In genomic region chr3:96953489-96954233, GRCm38 (mm10) we compare ENCODE assay signal across 11 mouse cellular contexts. TPM values are rescaled to one million over a fixed set of nuclear protein-coding genes. Genes with fewer than 3 reads are reported as not detected.
DNase-seq lines count a peak whose midpoint lies in the region; ATAC-seq lines count a peak whose summit lies in the region.
"Had no signal": no experiment of that assay in that cellular context is flagged by ENCODE, and none has a peak within 500 bp of the region (broad histone marks: within the 10 kb centered on the region; RNA-seq: fewer than 3 reads in every experiment).

No protein-coding gene starts in this region.

- WGBS in hindbrain, embryonic 11.5 days, result 58% methylated on average over 14 of the region's 14 CpGs
- 58% methylated on average over 14 of the region's 14 CpGs for WGBS in hindbrain, embryonic 12.5 days
- WGBS in heart, embryonic 10.5 days, result 36% methylated on average over 14 of the region's 14 CpGs

- no peaks in the 10 kb centered on the region for H3K9me3 ChIP-seq in hindbrain, embryonic 11.5 days (ENCODE audit: control insufficient read depth, low read length)
- no peaks in the 10 kb centered on the region for H3K9me3 ChIP-seq in hindbrain, embryonic 12.5 days (replicated peaks)
- no peaks in the 10 kb centered on the region for H3K9me3 ChIP-seq in heart, embryonic 10.5 days

- no peak overlapping the region for H3K9ac ChIP-seq in hindbrain, embryonic 11.5 days (ENCODE audit: low read depth, low read length)
- H3K9ac ChIP-seq in hindbrain, embryonic 12.5 days, result no peak overlapping the region

- no peaks in the 10 kb centered on the region for H3K36me3 ChIP-seq in hindbrain, embryonic 11.5 days (ENCODE audit: control insufficient read depth, insufficient read depth, low read length)
- H3K36me3 ChIP-seq in hindbrain, embryonic 12.5 days, result no peaks in the 10 kb centered on the region
- no peaks in the 10 kb centered on the region for H3K36me3 ChIP-seq in heart, embryonic 10.5 days

- H3K27ac ChIP-seq in hindbrain, embryonic 11.5 days (ENCODE audit: low read depth, low read length), result no peak overlapping the region
- no peak overlapping the region for H3K27ac ChIP-seq in hindbrain, embryonic 12.5 days
- H3K27ac ChIP-seq in heart, embryonic 10.5 days, result peak overlapping the region; percentile 77

- H3K4me1 ChIP-seq in hindbrain, embryonic 11.5 days (replicated peaks; ENCODE audit: control insufficient read depth, insufficient read depth, low read length), result no peaks in the 10 kb centered on the region
- H3K4me1 ChIP-seq in hindbrain, embryonic 12.5 days, result peaks cover 5% of the 10 kb centered on the region; the same call in 1 of the 2 replicates
- H3K4me1 ChIP-seq in heart, embryonic 10.5 days, result peaks cover 16% of the 10 kb centered on the region

- H3K4me2 ChIP-seq in hindbrain, embryonic 11.5 days (replicated peaks; ENCODE audit: low read depth, low read length), result no peak overlapping the region
- H3K4me2 ChIP-seq in hindbrain, embryonic 12.5 days (replicated peaks), result no peak overlapping the region

- H3K27me3 ChIP-seq in hindbrain, embryonic 11.5 days (ENCODE audit: control insufficient read depth, insufficient read depth, low read length), result no peaks in the 10 kb centered on the region
- no peaks in the 10 kb centered on the region for H3K27me3 ChIP-seq in hindbrain, embryonic 12.5 days
- H3K27me3 ChIP-seq in heart, embryonic 10.5 days (ENCODE audit: insufficient read depth, poor library complexity, severe bottlenecking), result no peaks in the 10 kb centered on the region

- peak; percentile 6 for DNase-seq in hindbrain, embryonic 11.5 days (ENCODE audit: low spot score)
- peak; percentile 81 for DNase-seq in heart, embryonic 10.5 days (ENCODE audit: low spot score)
- DNase-seq in kidney, postnatal 10 days, result peak; percentile 27
- DNase-seq in lung, postnatal 4 days, result peak; percentile 54 to 82
- DNase-seq in B cell, adult 2 months, result no peak
- DNase-seq in thymus, adult 18-20 months, result no peak
- DNase-seq: right cerebral cortex, postnatal 14 days had no signal

- no peak overlapping the region for H3K4me3 ChIP-seq in hindbrain, embryonic 11.5 days (ENCODE audit: low read depth, low read length)
- H3K4me3 ChIP-seq in hindbrain, embryonic 12.5 days, result no peak overlapping the region
- no peak overlapping the region for H3K4me3 ChIP-seq in heart, embryonic 10.5 days

- ATAC-seq in hindbrain, embryonic 11.5 days (ENCODE audit: low FRiP score), result no peak
- no peak for ATAC-seq in hindbrain, embryonic 12.5 days (ENCODE audit: low FRiP score)
- ATAC-seq in erythroblast, adult 5-6 weeks (replicated peaks; ENCODE audit: low FRiP score, poor library complexity, severe bottlenecking), result no peak

RNA-seq across cellular contexts. Expression of gene Gja8, which starts 27.8 kb away (rescaled TPM):
- polyA plus RNA-seq in hindbrain, embryonic 11.5 days (2014; fragmentation: Nextera tagmentation; extraction: Ambion mirVana), result not detected in 2 replicates
- 0.03 and 0.05 TPM in 2 replicates for polyA plus RNA-seq in hindbrain, embryonic 12.5 days (2016; fragmentation: Nextera tagmentation; extraction: Ambion mirVana)
- polyA plus RNA-seq in heart, embryonic 10.5 days (2016; fragmentation: Nextera tagmentation; extraction: Ambion mirVana), result not detected in 2 replicates
- total RNA-seq in erythroblast, adult 5-6 weeks (2015; ENCODE audit: low replicate concordance), result not detected in 2 replicates
- total RNA-seq in erythroblast, adult 5-6 weeks (2017; ENCODE audit: low replicate concordance), result not detected in 2 replicates
- total RNA-seq: granulocyte monocyte progenitor cell, adult 5-6 weeks; left cerebral cortex, postnatal 36 days had no signal

RNA-seq across cellular contexts. Expression of gene Gpr89, which starts 48.5 kb away (rescaled TPM):
- polyA plus RNA-seq in hindbrain, embryonic 11.5 days (2014; fragmentation: Nextera tagmentation; extraction: Ambion mirVana), result 42.6 and 45.9 TPM in 2 replicates
- polyA plus RNA-seq in hindbrain, embryonic 12.5 days (2016; fragmentation: Nextera tagmentation; extraction: Ambion mirVana), result 40.1 and 44.5 TPM in 2 replicates
- 31.7 and 37.8 TPM in 2 replicates for polyA plus RNA-seq in heart, embryonic 10.5 days (2016; fragmentation: Nextera tagmentation; extraction: Ambion mirVana)
- total RNA-seq in erythroblast, adult 5-6 weeks (2015; ENCODE audit: low replicate concordance), result 2.5 and 4.6 TPM in 2 replicates
- 4.7 and 6.0 TPM in 2 replicates for total RNA-seq in erythroblast, adult 5-6 weeks (2017; ENCODE audit: low replicate concordance)

RNA-seq across cellular contexts. Expression of gene Gja5, which starts 49.2 kb away (rescaled TPM):
- polyA plus RNA-seq in hindbrain, embryonic 11.5 days (2014; fragmentation: Nextera tagmentation; extraction: Ambion mirVana), result 2.2 and 2.5 TPM in 2 replicates
- polyA plus RNA-seq in hindbrain, embryonic 12.5 days (2016; fragmentation: Nextera tagmentation; extraction: Ambion mirVana), result 5.8 and 8.3 TPM in 2 replicates
- polyA plus RNA-seq in heart, embryonic 10.5 days (2016; fragmentation: Nextera tagmentation; extraction: Ambion mirVana), result 57.3 and 133 TPM in 2 replicates
- total RNA-seq in erythroblast, adult 5-6 weeks (2015; ENCODE audit: low replicate concordance), result 1.3 TPM in 1 of 2 replicates, not detected in the other
- total RNA-seq in erythroblast, adult 5-6 weeks (2017; ENCODE audit: low replicate concordance), result not detected in 2 replicates

Comparison
In these comparisons a context has a peak if more than half of its experiments do, and no peak if none do; other contexts are left out.
1. DNase-seq: peak in hindbrain, embryonic 11.5 days (single experiment), heart, embryonic 10.5 days (single experiment), kidney, postnatal 10 days (single experiment) and lung, postnatal 4 days (2 of 2); none in B cell, adult 2 months (0 of 2) and thymus, adult 18-20 months (0 of 2).